ENCODE assay signal across 9 mouse cellular contexts in the genomic region with DNA sequence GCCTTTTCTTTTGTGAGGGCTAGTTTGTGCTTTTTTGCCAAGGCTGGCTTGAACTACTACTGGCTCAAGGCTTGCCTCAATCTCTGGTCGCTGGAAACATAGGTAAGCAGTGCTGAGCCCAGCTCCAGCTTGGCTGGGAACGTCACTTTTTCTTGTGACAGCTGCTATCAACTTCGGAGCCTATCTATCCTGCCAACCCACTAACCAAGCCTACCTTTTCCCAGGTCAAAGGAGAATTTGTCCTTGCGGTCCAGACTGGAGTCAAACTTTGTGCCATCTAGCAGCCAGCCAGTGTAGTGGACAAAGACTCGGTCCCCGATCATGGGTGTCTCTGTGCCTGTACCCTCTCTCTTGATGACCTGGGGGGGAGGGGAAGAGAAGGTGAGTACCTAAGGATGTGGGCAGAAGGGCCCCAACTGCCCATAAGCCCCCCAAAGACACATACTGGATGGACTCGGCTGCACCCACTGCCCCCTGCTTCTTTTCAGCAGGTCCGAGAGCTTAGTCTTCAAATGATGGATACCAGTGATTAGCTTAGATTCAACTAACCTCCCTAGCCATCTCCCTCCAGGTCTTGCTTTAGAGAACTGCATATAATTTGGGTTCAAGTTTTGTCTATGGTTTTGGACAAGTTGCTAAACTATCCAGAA. TPM values are rescaled to one million over a fixed set of nuclear protein-coding genes. Genes with fewer than 3 reads are reported as not detected.
DNase-seq lines count a peak whose midpoint lies in the region; ATAC-seq lines count a peak whose summit lies in the region.
"Had no signal": no experiment of that assay in that cellular context is flagged by ENCODE, and none has a peak within 500 bp of the region (broad histone marks: within the 10 kb centered on the region; RNA-seq: fewer than 3 reads in every experiment).

No protein-coding gene starts in this region.

- peaks cover 37% of the 10 kb centered on the region for H3K36me3 ChIP-seq in heart, embryonic 11.5 days (ENCODE audit: control insufficient read depth, insufficient read depth, low read length)
- peaks cover 22% of the 10 kb centered on the region for H3K36me3 ChIP-seq in embryonic facial prominence, embryonic 11.5 days (replicated peaks; ENCODE audit: control insufficient read depth, insufficient read depth, low read depth, low read length)
- H3K36me3 ChIP-seq in hindbrain, embryonic 15.5 days, result peaks cover 49% of the 10 kb centered on the region
- peaks cover 51% of the 10 kb centered on the region for H3K36me3 ChIP-seq in midbrain, embryonic 13.5 days

- no peak for ATAC-seq in heart, embryonic 11.5 days (replicated peaks; ENCODE audit: insufficient number of reproducible peaks, low FRiP score, low TSS enrichment)
- no peak for ATAC-seq in embryonic facial prominence, embryonic 11.5 days (replicated peaks; ENCODE audit: insufficient number of reproducible peaks, low FRiP score, low TSS enrichment, low read depth)
- ATAC-seq in hindbrain, embryonic 15.5 days (ENCODE audit: low FRiP score, low read depth), result no peak
- no peak for ATAC-seq in midbrain, embryonic 13.5 days

- H3K27me3 ChIP-seq in heart, embryonic 11.5 days (ENCODE audit: control insufficient read depth, insufficient read depth, low read length), result no peaks in the 10 kb centered on the region
- no peaks in the 10 kb centered on the region for H3K27me3 ChIP-seq in embryonic facial prominence, embryonic 11.5 days (ENCODE audit: control insufficient read depth, insufficient read depth, low read length)
- no peaks in the 10 kb centered on the region for H3K27me3 ChIP-seq in hindbrain, embryonic 15.5 days
- H3K27me3 ChIP-seq in midbrain, embryonic 13.5 days, result peaks cover 6% of the 10 kb centered on the region; the same call in 1 of the 2 replicates

- peaks cover 27% of the 10 kb centered on the region for H3K4me1 ChIP-seq in heart, embryonic 11.5 days (ENCODE audit: control insufficient read depth, insufficient read depth, low read length)
- no peaks in the 10 kb centered on the region for H3K4me1 ChIP-seq in embryonic facial prominence, embryonic 11.5 days (ENCODE audit: control insufficient read depth, insufficient read depth, low read length)
- H3K4me1 ChIP-seq in hindbrain, embryonic 15.5 days (replicated peaks), result peaks cover 19% of the 10 kb centered on the region
- H3K4me1 ChIP-seq in midbrain, embryonic 13.5 days (replicated peaks), result peaks cover 23% of the 10 kb centered on the region

- H3K27ac ChIP-seq in heart, embryonic 11.5 days (ENCODE audit: low read depth, low read length), result no peak overlapping the region
- H3K27ac ChIP-seq in embryonic facial prominence, embryonic 11.5 days (replicated peaks; ENCODE audit: low read depth, low read length), result no peak overlapping the region
- H3K27ac ChIP-seq in hindbrain, embryonic 15.5 days (replicated peaks), result peak overlapping the region; percentile 86; the same call in 1 of the 2 replicates
- no peak overlapping the region; the same call in 1 of the 2 replicates for H3K27ac ChIP-seq in midbrain, embryonic 13.5 days

- 80% methylated on average over 8 of the region's 8 CpGs for WGBS in heart, embryonic 11.5 days (ENCODE audit: insufficient replicate concordance)
- WGBS in embryonic facial prominence, embryonic 11.5 days, result 90% methylated on average over 8 of the region's 8 CpGs
- 85% methylated on average over 8 of the region's 8 CpGs for WGBS in hindbrain, embryonic 15.5 days
- 91% methylated on average over 8 of the region's 8 CpGs for WGBS in midbrain, embryonic 13.5 days

- intact Hi-C loops in heart, postnatal 10 days (cut with DNase I), result loop anchor here (5.0 to 10.0 kb wide), 2 partner anchors 41 to 328 kb away; no protein-coding TSS in a partner anchor

- DNase-seq in heart, postnatal 10 days, result no peak
- DNase-seq in embryonic facial prominence, embryonic 11.5 days (ENCODE audit: low spot score), result no peak
- DNase-seq in right cerebral cortex, adult 2 months (ENCODE audit: low spot score in 2 of 2), result no peak
- DNase-seq in adrenal gland, adult 8-10 months, result no peak
- DNase-seq in ovary, postnatal 10 days (ENCODE audit: low spot score), result no peak
- DNase-seq: thymus, adult 18-20 months had no signal

- no peak overlapping the region; the same call in 1 of the 2 replicates for H3K9ac ChIP-seq in heart, embryonic 11.5 days (ENCODE audit: low read depth, low read length)
- peak overlapping the region; percentile 99 for H3K9ac ChIP-seq in embryonic facial prominence, embryonic 11.5 days (replicated peaks; ENCODE audit: low read length)
- peak overlapping the region; percentile 78 for H3K9ac ChIP-seq in hindbrain, embryonic 15.5 days
- H3K9ac ChIP-seq in midbrain, embryonic 13.5 days (replicated peaks), result peak overlapping the region; percentile 98

- H3K4me3 ChIP-seq in heart, embryonic 11.5 days (ENCODE audit: low read depth, low read length), result peak overlapping the region; percentile 95
- peak overlapping the region; percentile 98 for H3K4me3 ChIP-seq in embryonic facial prominence, embryonic 11.5 days (ENCODE audit: low read depth, low read length)
- H3K4me3 ChIP-seq in hindbrain, embryonic 15.5 days, result peak overlapping the region; percentile 64
- peak overlapping the region; percentile 74 for H3K4me3 ChIP-seq in midbrain, embryonic 13.5 days (replicated peaks)

- peak overlapping the region; percentile 75 for H3K4me2 ChIP-seq in heart, embryonic 11.5 days
- peak overlapping the region; percentile 61 for H3K4me2 ChIP-seq in embryonic facial prominence, embryonic 11.5 days (ENCODE audit: low read depth, low read length)
- peak overlapping the region; percentile 76 for H3K4me2 ChIP-seq in hindbrain, embryonic 15.5 days
- peak overlapping the region; percentile 75 for H3K4me2 ChIP-seq in midbrain, embryonic 13.5 days (replicated peaks)

- H3K9me3 ChIP-seq in heart, embryonic 11.5 days (replicated peaks; ENCODE audit: control insufficient read depth, low read length), result no peaks in the 10 kb centered on the region
- no peaks in the 10 kb centered on the region for H3K9me3 ChIP-seq in embryonic facial prominence, embryonic 11.5 days (replicated peaks; ENCODE audit: control insufficient read depth, low read length)
- H3K9me3 ChIP-seq in hindbrain, embryonic 15.5 days, result no peaks in the 10 kb centered on the region
- H3K9me3 ChIP-seq in midbrain, embryonic 13.5 days, result no peaks in the 10 kb centered on the region

RNA-seq across cellular contexts. Expression of gene Fkbp4, which starts 2.0 kb away (rescaled TPM):
- polyA plus RNA-seq in heart, embryonic 11.5 days (2014; fragmentation: Nextera tagmentation; extraction: Ambion mirVana), result 270 and 303 TPM in 2 replicates
- 100 to 1,000 TPM; 202 to 247 TPM for total RNA-seq in heart, postnatal 10 days (2021)
- polyA plus RNA-seq in embryonic facial prominence, embryonic 11.5 days (2014; fragmentation: Nextera tagmentation; extraction: Ambion mirVana), result 612 and 615 TPM in 2 replicates
- polyA plus RNA-seq in hindbrain, embryonic 15.5 days (2015; fragmentation: Nextera tagmentation; extraction: Ambion mirVana), result 338 and 368 TPM in 2 replicates
- 430 and 454 TPM in 2 replicates for polyA plus RNA-seq in midbrain, embryonic 13.5 days (2015; fragmentation: Nextera tagmentation; extraction: Ambion mirVana)
- 100 to 1,000 TPM; 186 to 394 (median 267) TPM for total RNA-seq in adrenal gland, adult 8-10 months (2022)

RNA-seq across cellular contexts. Expression of gene Itfg2, which starts 11.8 kb away (rescaled TPM):
- polyA plus RNA-seq in heart, embryonic 11.5 days (2014; fragmentation: Nextera tagmentation; extraction: Ambion mirVana), result 25.8 and 26.3 TPM in 2 replicates
- 10 to 100 TPM; 21.5 to 30.8 TPM for total RNA-seq in heart, postnatal 10 days (2021)
- polyA plus RNA-seq in embryonic facial prominence, embryonic 11.5 days (2014; fragmentation: Nextera tagmentation; extraction: Ambion mirVana), result 26.9 and 28.1 TPM in 2 replicates
- 43.9 and 45.2 TPM in 2 replicates for polyA plus RNA-seq in hindbrain, embryonic 15.5 days (2015; fragmentation: Nextera tagmentation; extraction: Ambion mirVana)
- 43.6 and 48.7 TPM in 2 replicates for polyA plus RNA-seq in midbrain, embryonic 13.5 days (2015; fragmentation: Nextera tagmentation; extraction: Ambion mirVana)
- 10 to 100 TPM; 27.1 to 38.6 (median 34.9) TPM for total RNA-seq in adrenal gland, adult 8-10 months (2022)

RNA-seq across cellular contexts. Expression of gene Nrip2, which starts 37.4 kb away (rescaled TPM):
- polyA plus RNA-seq in heart, embryonic 11.5 days (2014; fragmentation: Nextera tagmentation; extraction: Ambion mirVana), result 1.9 TPM in 2 replicates
- 1 to 10 TPM; 3.6 TPM for total RNA-seq in heart, postnatal 10 days (2021)
- 1.6 and 2.0 TPM in 2 replicates for polyA plus RNA-seq in embryonic facial prominence, embryonic 11.5 days (2014; fragmentation: Nextera tagmentation; extraction: Ambion mirVana)
- polyA plus RNA-seq in hindbrain, embryonic 15.5 days (2015; fragmentation: Nextera tagmentation; extraction: Ambion mirVana), result 9.8 and 10.4 TPM in 2 replicates
- polyA plus RNA-seq in midbrain, embryonic 13.5 days (2015; fragmentation: Nextera tagmentation; extraction: Ambion mirVana), result 7.7 and 7.8 TPM in 2 replicates
- 1 to 10 TPM; 2.5 to 3.0 (median 2.8) TPM for total RNA-seq in adrenal gland, adult 8-10 months (2022)
